Mouse (Mus musculus): ENCODE data around the gene Olfr1226.
"Not testable (repeated sequence)": the region's sequence is repeated elsewhere in the genome, so short reads cannot be mapped to it uniquely, and the experiment has no call there.

Gene Olfr1226

DNA sequence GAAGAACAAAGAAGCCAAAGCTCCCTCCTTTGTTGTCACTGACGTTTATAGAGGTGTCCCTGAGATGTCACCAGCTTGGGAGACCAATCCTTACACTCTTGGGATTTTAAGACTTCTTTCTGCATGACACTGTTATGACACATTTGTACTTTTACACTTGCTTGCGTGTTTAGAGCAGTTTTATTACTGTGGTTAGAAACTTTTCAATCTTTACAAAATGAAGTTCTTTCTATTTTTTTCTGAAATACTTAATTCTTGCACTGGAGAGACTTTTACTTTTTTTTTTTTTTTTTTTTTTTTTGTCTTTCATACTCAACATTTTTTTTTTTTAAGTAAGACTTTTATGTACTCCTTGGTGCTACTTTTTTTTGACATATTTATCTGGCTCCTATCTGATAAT lies at the start of gene Olfr1226:
Gene Olfr1226, minus strand, starts transcription at position 101 of the 400 bp plus-strand sequence.
- DNase-seq (ENCODE audit: low read depth, low spot score), result no peak

DNA sequence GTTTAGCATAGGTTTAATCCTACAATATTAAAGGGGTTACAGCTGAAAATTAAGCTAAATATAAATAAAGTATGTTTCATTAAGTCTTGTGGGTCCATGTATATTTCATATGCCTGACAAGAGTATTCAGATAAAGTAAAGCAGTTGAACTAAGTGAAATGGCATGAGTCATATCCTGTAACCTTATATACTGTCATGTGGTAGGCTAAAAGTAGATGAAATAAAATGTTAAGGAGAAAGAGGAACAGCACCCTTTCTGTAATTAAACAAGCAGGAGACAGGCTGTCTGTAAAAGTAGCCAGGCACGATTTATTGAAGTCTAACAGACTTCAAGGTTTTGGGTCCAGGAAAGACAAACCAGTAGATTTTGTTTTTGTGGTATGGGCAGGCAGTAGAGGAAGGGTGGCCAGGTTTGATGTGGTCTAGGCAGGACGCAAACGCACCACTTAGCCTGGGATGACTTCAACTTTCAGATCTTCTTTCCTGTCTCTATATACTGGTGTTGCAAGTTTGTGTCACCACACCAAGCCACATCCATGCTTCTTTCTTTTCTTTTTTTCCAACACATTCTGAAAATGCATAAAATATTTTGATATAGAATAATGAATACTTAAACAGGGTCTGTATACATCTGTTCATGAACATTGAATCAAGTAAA lies 3.4 kb downstream of the Olfr1226 start:
- no peak for DNase-seq (ENCODE audit: low read depth, low spot score)

DNA sequence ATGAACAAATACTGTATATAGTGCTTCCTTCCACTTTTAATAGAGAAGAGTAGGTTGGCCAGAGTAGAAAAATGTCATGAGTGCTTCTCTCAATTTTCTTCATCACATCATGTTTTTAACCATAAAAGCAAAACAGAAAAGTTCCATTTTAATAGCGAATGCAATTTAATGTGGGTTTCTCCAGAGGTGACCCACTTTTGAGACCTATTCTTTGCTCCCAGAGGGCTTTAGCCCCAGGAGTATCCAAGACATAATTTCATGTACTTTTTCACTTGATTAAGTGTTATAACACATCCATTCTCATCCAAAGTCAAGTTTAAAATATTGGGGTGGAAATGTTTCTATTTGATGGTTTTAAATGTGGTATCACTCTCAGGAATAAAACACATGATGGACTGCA lies 25.3 kb downstream of the Olfr1226 start, which contains the start of gene Olfr1225:
Gene Olfr1225, minus strand, starts transcription at position 101 of the 400 bp plus-strand sequence.
- no peak for DNase-seq (ENCODE audit: low read depth, low spot score)

DNA sequence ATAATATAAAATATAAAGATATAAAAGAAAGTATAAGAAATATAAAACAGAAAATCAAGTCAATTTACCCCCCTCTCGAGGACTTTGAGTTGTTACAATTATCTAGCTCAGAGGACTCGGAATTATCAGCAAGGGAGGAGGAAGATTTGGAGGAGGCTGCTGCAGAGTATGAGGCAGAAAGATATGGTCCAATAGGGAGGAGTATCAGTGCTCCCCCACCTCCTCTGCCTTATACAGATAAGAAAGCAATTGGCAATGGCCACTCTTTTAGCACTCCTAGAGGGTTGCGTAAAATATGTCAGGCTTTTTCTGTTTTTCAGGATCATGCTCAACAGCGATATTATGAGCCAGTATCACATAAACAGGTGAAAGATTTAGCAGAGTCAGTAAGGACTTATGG lies 35.1 kb downstream of the Olfr1226 start:
- DNase-seq (ENCODE audit: low read depth, low spot score), result not testable (repeated sequence)

DNA sequence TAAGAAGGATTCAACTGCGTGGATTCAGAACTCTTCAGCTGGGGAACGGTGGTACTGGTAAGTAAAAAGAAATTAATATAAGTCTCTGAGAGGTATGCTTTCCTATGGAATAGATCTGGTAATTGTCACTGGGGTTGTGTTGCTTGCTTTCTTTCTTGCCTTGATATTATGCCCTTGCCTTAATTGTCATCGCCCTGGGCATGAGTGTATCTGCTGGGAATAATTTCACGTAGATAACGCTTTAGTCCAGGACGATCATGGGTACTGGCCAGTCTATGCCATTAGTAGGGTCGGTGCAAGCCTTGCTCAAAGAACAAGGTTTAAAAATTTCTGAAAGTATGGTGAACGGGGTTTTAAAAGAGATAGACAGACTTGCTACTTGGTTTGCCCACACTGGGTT lies 35.9 kb downstream of the Olfr1226 start, which contains the start of gene Olfr1224-ps1:
Gene Olfr1224-ps1, minus strand, starts transcription at position 101 of the 400 bp plus-strand sequence.
- not testable (repeated sequence) for DNase-seq (ENCODE audit: low read depth, low spot score)

DNA sequence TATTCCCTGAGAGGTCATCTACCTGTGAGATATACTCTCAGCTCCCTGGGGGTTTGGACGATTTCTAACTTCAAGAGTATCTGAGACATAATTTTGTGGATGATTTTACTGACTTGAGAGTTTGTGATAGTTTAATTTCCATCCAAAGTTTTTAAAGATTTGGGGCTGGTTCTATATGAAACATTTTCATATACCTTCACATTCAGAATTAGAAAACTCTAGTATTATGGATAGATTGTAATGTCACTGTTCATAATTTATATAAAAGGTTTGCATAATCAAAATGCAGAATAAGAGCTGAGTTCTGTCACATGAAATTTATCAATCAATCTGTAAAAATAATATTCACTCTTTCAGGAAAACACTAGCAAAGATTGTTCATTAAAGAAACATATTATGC lies 48.4 kb downstream of the Olfr1226 start, which contains the start of gene Olfr1223:
Gene Olfr1223, minus strand, starts transcription at position 101 of the 400 bp plus-strand sequence.
- DNase-seq (ENCODE audit: low read depth, low spot score), result no peak

All from CD4-positive, CD25-positive, alpha-beta regulatory T cell, adult 2 months (primary cell).